Mouse (Mus musculus) adrenal gland, postnatal 36 days (tissue): Measurements from ENCODE around the gene Zfp316. TPM values are rescaled to one million over a fixed set of nuclear protein-coding genes. Genes with fewer than 3 reads are reported as not detected.

Experiments used
- DNase-seq, 2 experiments: peaks; one replicate each; pipeline ENCODE4 v3.0.0; 2021; ENCODE audit warnings: mixed read lengths in 1 of 2
- total RNA-seq, 2 experiments: library from RNA; stranded (reverse); gene quantifications; 2 replicates each; pipeline ENCODE4 v1.2.3; 2021

Zfp316 gene
- total RNA-seq, 2 experiments from 2014 or later, result 5.2 to 9.7 TPM

DNA sequence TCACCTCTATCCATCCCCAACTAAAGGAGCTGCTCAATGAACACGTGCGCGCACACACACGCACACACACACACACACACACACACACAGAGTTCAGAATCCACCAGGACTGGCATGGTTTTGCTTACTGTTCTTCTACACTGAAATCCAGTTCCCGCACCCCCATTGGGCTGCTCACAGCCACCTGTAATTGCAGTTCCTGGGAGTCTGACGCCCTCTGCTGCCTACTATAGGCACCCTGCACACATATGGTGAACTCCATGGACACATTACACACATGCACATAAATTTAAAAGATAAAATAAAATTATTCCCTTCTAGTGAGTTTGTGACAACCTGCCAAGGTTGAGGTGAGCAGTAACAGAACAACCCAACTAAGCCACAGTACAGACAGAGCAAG is 14.9 kb upstream of the Zfp316 start:
- peak in 1 of 2 experiments; percentile 37 for DNase-seq

- DNase-seq, result no peak
These were observed 9.4 kb upstream of the Zfp316 start for GRCm38 (mm10) chr5:143279247-143279646.

- no peak for DNase-seq
These were observed 5.9 kb upstream of the Zfp316 start for GRCm38 (mm10) chr5:143275761-143276160.

DNA sequence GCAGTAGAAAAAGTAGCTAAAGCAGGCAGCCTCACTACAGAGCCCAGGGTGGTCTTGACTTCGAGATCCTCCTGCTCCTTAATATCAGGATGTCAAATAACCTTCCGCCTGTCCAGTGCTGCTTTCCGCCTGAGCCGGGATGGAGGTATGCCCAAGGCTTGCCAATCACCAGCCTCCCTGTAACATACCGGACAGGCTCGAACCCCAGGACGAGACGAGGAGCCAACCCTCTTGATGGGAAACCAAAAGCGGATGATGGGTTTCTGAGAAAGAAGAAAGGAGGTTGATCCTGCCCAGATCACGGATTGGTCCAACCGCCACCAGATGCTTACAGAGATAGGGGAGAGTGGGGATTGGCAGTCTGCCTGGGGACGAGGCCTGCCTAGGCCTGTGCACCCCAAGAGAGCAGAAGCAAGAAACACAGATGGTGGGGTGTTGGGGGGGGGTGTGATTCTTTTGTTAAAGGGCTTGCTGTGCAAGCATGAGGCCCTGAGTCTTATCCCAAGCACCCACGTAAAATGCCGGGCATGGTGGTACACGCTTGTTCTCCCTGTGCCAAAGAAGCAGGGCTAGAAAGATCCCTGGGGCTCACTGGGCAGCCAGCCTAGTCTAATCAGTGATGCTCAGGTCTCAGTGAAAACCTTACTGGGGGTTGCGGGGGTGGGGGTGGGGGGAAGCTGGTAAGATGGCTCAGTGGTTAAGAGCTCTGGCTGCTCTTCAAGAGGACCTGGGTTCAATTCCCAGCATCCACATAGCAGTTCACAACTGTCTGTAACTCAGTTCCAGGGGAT is 2.9 kb upstream of the Zfp316 start:
- no peak for DNase-seq

DNA sequence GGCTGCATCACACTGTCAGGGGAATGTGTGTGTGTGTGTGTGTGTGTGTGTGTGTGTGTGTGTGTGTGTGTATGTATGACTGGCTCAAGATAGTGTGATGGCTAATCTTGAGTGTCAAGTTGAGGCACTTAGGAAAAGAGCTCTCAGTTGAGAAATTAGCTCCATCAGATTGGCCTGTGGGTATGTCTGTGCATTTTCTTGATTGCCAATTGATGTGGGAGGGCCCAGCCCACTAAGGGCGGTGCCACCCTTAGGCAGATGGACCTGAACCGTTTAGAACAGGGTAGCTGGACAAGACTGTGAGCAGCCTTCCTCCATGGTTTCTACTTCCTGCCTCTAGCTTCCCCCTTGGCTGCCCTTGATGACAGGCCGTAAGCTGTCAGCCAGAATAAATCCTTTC is 2.3 kb upstream of the Zfp316 start:
- DNase-seq, result no peak

GRCm38 (mm10) chr5:143271642-143272041 is 1.8 kb upstream of the Zfp316 start:
- peak in 1 of 2 experiments; percentile 40 for DNase-seq

DNA sequence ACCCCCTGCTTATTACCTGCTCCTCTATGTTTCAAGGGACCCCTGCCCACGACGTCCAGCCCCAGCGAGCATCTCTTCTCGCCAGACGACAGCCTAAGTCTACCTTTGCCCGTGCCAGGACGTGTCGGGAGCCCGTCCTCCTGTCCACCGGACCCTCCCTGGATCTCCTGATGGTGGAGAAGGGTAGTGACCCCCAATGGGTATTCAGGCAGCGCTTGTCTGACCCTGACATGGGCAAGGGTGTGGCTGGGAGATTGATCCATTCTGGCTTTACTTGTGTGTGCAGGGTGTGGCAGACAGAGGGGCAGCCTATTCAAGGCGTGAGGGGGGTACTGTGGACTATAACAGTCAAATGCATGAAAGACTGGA is 313 bp upstream of the Zfp316 start:
- DNase-seq, result no peak

DNA sequence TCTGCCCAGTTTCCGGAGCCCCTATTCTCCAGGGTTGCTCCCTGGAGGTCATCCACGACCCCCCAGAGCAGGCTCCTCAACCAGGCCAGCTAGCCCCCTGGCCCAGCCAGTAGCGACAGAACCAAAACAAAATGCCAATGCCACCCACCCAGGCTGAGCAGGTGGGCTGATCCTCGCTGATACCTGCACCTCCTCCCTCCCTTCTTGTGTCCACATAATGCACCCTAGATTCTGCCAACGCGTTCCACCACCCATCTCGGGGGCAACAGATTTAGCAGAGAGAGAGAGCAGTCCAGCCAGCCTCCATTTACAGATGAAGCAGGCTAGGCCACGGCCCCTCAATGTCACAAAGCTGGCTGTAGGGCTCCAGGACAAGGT is 848 bp downstream of the Zfp316 start:
- DNase-seq, result no peak

GRCm38 (mm10) chr5:143266794-143267193 is 3.0 kb downstream of the Zfp316 start:
- DNase-seq, result no peak

DNA sequence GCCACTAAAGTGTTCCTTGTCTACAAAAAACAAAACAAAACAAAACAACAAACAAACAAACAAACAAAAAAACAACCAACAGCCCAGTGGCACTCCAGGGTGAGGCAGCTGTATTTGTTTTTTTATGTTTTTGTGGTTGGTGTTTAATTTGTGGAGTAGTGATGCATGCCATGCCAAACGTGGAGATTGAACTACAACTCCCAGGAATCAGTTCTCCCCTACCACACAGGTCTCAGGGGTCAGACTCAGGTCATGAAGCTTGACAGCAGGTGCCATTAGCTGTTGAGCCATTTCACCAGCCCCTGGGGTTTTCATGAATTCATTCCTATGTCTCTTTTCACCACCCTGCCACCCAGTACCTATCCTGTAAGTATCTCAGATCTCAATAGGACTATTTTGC is 4.4 kb downstream of the Zfp316 start:
- no peak for DNase-seq

- peak; percentile 60 to 73 for DNase-seq
These were observed 5.1 kb downstream of the Zfp316 start for GRCm38 (mm10) chr5:143264689-143265088.

- DNase-seq, result no peak
These were observed 8.2 kb downstream of the Zfp316 start for GRCm38 (mm10) chr5:143261636-143262035.

GRCm38 (mm10) chr5:143255802-143256201 is 14.0 kb downstream of the Zfp316 start:
- DNase-seq, result no peak

DNA sequence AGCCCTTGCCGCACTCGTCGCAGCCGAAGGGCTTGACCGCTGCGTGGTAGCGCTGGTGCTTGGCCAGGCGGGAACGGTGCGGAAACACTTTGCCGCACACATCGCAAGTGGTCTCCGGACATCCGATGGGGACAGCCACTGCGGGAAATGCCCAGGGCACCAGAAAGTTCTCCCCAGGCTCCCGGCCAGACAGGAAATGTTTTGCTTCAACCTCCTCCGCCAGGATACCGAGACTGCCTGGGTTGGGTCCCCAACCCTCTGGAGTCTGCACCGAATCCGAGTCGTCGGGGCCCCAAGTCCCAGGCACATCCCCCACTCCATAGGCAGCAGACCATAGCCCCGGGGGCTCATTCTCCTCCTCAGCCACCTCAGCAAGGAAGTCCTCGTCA is 14.7 kb downstream of the Zfp316 start:
- no peak for DNase-seq

GRCm38 (mm10) chr5:143254487-143255130 is 15.2 kb downstream of the Zfp316 start:
- no peak for DNase-seq

GRCm38 (mm10) chr5:143253881-143254486 is 15.8 kb downstream of the Zfp316 start:
- DNase-seq, result peak in 1 of 2 experiments; percentile 13

DNA sequence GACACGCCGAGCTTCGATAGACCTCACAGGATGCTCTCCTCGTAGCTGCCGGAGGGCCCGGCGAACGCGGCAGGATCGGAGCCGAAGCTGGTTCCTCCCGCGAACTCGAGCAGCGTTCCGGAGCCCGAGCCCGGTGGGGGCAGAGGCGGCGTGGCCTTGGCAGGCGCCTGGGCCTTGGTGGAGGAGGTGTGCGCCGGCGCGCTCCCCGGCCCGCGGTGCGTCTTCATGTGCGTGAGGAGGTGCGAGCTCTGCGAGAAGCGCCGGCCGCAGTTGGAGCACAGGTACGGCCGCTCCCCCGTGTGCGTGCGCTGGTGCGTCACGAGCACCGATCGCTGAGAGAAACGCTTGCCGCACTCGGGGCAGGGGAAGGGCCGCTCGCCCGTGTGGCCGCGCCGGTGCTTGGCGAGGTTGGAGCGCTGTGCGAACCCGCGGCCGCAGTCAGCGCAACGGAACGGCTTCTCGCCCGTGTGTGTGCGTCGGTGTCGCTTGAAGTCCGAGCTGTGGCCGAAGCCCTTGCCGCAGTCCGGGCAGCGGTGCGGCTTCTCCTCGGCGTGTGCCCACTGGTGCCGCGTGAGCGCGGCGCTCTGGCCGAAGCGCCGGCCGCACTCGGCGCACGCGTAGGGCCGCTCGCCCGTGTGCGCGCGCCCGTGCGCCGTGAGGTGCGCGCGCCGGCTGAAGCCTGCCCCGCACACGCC is 16.5 kb downstream of the Zfp316 start:
- peak in 1 of 2 experiments; percentile 28 for DNase-seq

DNA sequence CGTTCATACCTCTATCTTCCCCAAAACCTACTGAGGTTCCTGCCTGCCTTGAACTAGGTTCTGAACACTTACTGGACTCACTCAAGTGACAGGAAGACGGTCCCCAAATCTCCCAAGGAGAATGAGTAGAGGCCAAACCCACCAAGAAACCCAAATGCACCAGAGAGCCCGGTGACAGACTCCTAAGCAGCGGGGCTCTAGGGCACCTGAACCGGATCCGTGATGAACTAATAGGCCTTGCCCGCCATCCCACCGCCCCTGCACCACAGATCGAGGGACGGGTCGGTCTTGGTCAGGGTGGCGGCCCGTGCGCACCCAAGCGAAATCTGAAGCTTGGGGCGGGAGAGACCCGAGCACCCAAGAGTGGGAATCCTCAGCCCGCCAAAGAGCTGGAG is 17.0 kb downstream of the Zfp316 start:
- DNase-seq, result no peak

DNA sequence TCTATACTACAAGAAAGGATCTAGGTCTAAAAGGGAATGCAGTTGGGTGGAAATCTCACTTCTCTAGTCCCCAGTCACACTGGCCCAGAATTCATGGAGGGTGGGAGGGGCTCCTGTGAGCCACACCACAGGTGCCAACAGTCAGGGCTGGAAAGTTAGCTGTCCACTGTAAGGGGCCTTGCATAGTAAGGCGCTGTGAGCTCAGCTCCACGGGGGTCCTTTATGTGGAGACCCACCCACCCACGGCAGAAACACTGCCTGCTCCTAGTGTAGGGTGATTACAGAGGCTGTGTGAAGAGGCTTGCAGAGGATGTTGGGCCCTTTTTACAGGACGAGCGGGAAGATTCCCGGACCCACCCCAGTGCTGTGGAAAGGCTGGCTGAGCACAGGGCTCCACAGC is 17.8 kb downstream of the Zfp316 start:
- DNase-seq, result no peak

DNA sequence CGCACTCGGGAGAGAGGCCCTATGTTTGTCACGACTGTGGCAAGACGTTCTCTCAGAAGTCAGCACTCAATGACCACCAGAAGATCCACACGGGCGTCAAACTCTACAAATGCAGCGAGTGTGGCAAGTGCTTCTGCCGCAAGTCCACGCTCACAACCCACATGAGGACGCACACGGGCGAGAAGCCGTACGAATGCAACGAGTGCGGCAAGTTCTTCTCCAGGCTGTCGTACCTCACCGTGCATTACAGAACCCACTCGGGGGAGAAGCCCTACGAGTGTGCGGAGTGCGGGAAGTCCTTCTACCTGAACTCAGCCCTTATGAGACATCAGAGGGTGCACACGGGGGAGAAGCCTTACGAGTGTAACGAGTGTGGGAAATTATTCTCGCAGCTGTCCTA is 24.9 kb downstream of the Zfp316 start:
- DNase-seq, result no peak

GRCm38 (mm10) chr5:143236036-143236435 is 33.8 kb downstream of the Zfp316 start:
- no peak for DNase-seq

- peak; percentile 94 to 95 for DNase-seq
These were observed 34.7 kb downstream of the Zfp316 start, which contains the start of gene Zfp12 for GRCm38 (mm10) chr5:143235028-143235693. Gene Zfp12 (plus strand): TSS chr5:143235163.
